Mouse (Mus musculus) embryo, embryonic 11.5 days (tissue): Measurements from ENCODE around the gene Itprid2.
A peak's percentile ranks its signal among the peaks of the same experiment; 100 is the strongest.
"Not testable (repeated sequence)": the region's sequence is repeated elsewhere in the genome, so short reads cannot be mapped to it uniquely, and the experiment has no call there.

ENCODE experiments used
- DNase-seq: peaks from one replicate; pipeline ENCODE4 v3.0.0-alpha.2; 2012; ENCODE audit warnings: low read depth, low spot score

Itprid2 gene

DNA sequence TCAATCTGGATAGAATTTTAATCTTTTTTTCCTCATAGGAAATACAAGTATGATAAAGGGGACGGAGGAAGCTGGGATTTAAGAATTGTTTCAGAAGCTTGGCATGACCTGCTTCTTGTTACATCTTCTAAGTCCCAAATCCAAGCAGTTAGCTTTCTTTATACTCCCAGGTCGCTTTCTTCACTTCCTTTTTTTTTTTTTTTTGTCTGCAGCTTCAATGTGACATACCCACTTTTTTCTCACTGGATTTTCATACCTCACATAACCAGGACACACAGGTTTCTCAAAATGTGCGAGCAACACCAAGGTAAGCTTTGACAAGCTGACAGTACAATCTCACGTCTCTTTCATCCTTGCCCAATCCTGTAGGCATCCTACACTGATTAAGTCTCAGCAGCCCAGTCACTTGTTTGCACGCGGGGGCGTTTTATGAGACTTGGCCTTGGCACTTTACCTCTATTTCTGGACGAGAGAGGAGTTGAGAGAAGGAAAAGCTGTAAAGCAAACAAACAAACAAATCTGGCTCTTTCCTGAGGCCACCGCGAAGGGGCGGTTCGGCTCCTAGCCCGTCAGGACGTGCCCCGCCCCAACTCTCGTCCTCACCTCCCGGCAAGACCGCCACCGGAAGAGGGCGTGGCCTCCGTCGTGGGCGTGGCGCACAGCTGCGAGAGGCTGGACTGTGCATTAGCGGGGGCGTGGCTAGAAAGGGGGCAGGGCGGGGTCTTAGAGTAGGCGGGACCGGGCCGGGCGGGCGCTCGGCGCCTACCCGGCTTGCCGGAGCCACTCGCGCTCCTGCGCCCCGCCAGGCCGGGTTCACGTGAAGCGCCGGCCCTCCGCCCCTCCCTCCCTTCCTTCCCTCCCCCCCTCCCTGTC, at the start of gene Itprid2:
Itprid2 (plus strand) TSS at position 825 of the 873 bp plus-strand sequence.
- DNase-seq = peak; percentile 97

DNA sequence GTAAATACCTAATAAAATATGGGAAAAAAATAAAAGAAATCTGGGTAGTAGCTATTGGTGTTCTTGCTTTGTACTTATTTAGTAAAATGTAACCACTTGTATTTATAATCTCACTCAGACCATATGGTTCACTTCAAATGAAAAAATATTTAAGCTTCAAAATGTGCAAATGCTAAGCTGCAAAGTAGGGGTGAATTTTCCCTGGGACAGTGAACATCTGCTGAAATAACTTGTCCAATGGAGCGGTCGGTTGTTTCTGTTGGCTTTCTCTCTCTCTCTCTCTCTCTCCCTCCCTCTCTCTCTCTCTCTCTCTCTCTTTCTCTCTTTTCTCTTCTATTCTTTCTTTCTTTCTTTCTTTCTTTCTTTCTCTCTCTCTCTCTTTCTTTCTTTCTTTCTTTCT, 39.0 kb upstream of the Itprid2 start:
- no peak for DNase-seq

DNA sequence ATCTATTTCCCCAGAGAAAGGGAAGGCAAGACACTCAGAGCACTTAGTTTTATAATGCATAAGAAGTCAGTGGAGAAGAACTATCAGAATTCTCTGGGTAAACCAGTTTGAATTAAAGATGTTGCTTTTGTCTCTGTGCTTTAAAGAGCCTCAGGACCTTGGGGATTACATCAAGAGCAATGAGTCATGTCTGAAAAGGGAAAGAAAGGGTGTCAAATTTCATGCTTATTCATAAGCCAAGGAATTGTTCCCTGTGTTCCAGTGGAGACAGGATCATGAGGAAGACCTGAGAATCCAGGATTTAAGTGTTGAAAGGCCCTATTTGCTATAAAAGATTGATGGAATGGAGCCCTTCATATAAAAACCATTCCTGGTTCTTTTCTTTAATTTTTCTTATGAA, 38.1 kb upstream of the Itprid2 start:
- no peak for DNase-seq

DNA sequence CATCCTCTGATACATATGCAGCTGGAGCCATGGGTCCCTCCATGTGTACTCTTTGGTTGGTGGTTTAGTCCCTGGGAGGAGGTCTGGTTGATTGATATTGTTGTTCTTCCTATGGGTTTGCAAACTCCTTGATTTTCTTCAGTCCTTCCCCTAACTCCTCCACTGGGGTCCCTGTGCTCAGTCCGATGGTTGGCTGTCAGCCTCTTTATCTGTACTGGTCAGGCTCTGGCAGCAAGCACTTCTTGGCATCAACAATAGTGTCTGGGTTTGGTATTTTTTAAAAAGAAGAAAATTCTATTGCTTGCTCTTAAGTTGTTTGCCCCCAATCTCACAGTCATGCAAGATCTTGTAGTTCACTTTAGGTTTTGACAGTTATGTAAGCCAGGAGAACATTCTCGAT, 34.0 kb upstream of the Itprid2 start:
- not testable (repeated sequence) for DNase-seq

DNA sequence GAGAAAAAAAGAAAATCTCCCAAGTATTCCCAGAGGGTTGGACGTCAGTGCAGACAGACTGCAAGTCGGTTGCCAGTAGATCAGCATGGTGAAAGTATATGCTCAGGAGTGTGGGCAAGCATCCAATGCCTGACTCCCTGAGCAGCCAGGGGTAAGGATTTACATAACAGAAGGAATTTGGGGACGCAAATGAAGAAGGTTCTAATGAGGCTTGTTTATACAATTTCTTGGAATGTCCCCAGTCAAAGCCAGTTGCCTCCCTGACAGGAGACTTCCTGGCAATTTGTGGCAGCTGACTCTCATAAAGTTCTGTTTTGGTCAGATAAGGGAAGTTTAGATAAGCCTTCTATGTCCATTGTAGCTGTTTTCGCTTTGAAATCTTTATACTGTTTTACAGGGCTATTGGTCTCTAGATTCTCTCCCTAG, 33.4 kb upstream of the Itprid2 start:
- DNase-seq = no peak

DNA sequence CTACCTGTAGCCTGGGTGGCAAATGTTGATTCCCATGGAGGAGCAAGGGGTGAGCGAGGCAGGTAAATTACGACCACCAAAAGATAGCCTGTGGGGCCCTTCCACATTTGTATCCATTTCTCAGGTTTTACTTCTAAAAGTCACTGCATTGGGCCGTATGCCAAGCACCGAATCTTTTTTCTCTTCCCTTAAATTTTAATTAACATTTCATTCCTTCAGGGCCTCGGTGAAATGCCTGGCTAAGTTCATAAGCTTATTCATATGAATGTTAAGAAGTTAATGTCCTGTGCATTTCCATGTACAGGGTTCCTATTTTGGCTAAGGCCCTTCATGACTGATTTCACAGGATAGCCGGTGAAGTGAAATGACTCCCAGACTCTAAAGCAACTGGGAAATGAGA, 32.8 kb upstream of the Itprid2 start:
- DNase-seq = no peak

DNA sequence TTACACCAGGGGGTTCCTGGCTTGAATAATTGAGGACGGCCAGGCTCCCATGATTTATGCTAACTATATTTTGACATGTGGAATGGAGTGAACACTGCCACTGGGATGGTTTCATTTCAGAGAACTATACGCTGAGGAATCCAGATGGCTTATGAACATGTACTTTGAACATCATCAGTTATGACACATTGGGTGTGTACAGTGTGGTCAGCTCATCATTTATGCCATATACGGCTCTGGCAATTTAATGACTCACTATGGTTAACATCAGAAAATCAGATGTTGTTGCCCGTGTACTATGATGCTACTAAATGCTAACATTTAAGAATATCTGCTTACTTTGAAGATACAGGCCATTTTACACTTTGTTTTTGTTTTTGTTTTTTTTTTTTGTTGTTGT, 31.8 kb upstream of the Itprid2 start:
- DNase-seq = no peak

DNA sequence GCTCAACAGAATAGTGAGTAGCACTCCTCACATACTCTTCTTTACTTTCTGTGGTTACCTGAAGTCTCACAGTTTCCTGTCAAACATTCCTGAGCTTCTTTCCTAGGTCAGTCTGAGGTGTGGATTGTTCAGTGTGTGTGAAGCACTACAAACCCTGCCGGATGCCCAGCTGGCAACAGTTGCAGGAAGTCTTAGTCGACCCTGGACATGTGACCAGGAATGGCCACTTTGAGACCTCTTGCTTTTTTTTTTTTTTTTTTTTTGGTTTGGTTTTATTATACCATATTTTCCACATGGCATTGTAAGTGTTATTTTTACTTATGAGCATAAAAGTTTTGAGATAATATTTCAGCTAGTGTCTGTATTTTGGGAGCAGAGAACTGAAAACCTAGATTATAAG, 29.1 kb upstream of the Itprid2 start:
- no peak for DNase-seq

DNA sequence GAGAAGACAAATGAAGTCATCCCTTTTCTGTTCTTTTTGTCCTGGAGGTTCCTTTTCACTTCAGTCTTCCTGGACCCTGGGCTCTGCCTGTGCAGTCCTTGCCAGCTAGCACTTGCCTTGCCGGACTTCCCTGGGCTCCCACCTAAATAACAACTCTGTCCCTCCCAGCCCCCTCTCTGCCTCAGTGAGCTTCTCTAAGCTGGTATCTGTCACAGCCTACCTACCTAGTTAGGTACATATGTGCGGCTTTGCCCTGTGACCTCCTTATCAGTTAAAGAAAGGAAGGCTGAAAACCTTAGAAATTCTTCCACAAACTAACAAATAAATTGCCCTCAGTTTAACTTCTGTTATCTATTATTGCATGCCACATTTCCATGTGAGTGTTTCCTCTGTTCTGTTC, 28.0 kb upstream of the Itprid2 start:
- DNase-seq = no peak

DNA sequence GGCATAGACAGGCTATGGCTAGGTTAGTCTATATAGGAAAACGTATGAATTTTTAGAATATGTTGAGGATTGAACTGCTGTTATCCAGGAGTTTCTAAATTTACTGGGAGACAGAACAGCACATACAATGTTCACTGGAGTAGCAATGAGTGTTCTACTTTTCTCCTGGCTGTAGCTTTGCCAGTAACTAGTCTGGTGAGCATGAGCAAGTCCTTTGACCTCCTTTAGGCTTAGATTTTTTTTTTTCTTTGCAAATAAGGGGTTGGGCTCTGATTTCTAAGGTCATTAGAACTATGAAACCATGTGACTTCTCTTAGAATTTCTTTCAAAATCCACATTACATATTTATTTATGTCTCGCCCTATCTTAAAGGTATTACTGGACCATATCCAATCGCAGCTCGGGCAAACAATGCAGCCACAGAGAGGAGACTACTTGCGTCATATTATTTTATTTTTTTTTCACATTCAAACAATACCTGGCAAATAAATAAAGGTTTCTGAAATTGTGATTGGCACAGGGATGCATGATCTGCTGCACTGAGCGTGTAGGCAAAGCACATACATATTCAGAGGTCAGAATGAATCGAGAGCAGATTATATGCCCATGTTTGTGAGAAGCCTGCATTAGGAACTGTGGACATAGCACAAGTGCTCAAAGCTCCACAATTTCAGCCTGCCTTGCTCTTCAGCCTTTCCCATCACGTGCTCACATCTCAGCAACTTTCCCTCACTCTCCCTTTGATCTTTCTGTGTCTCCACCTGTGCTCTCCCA, 26.7 kb upstream of the Itprid2 start:
- DNase-seq = no peak

DNA sequence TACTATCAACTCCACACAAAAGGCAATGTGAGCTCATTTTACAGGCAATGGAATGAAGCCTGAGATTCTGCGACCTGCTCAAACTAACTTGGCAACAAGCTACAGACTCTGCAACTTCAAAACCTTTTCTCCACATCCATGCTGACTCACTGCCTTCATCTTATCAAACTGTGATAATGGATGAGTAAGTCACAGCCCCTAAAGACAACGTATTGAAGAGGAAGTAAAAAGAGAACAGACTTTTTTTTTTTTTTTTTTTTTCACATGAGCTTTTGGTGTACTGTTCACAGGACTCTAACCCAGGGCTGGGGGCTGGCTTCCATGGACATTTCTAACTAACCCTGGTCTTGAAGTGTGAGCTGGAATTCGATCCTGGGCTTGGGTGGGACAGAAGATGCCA, 24.3 kb upstream of the Itprid2 start:
- DNase-seq = no peak

DNA sequence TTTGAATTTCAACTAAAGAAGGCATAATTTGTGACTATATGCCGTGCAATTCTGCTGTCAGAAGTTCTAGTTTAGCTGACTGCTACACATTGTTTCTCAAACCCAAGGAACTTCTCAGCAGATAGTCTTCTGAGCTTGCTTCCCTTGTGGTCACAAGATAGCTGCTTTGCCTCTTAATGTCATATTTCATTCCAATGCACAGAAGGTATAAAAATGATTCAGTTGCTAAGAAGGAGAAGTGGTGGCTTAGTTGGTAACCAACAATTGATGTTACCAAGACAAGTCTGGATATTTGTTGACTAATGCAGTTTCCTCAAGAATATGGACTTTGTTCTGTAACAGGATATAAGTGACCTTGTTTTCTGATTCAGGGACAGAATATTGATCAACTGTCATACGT, 17.0 kb upstream of the Itprid2 start:
- no peak for DNase-seq

DNA sequence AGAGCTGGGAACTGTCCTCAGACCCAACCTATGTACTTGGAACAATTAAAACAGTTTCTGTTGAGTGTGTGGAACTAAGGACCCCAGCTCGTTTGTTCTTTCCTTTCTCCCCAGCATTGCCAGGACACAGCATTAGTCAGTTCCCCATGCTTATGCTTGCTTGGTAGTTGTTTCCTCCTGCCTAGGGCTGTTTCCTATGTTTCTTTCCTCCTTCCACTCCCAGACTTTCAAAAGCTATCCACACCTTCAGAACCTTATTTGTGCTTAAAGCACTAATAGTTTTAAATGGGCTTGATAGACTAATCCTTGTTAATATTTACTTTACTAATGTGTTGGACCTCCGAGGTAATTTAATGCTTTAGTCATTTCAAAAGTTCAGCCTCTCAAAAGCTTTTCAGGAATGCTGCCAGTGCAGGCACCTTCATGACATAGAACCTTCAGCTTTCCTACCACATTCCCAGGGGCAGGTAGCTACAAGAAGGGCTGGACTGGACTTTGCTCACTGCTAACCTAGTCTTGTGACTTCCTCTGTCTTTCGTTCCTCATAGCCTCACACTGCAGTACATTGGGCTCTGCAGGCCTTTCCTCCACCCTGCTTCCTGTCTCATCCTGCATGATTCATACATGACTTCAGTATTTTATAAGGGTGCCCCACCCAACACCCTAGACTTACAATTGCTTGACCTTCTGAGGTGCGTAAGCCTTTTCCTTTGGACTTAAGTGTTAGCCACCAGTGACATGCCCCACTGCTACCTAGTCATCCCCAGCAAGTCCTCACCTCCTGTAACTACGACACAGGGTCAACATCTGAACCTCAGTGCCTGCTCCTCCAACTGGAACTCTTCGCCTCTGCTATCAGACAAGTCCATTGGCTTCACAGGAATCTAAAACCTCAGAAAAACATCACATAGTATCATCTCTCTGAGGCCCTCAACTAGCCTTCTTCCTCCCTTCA, 16.3 kb upstream of the Itprid2 start:
- DNase-seq = no peak

DNA sequence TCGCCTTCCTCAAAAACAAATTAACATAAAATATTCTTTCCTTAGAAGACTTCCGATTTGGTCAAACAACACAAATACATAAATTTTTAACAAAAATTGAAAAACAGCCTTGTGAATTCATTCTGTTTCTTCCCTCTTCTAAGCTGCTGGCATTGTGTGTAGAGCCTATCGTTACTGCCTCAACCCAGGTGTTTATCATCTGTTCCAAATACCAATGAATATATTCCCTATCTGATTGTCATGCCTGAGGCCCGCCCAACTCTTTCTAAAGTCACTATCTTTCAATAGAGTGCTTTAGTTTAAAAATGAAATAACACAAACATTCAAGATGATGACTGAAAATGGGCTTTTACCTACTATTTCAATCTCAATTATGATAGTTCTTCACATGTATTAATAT, 11.9 kb upstream of the Itprid2 start:
- no peak for DNase-seq

DNA sequence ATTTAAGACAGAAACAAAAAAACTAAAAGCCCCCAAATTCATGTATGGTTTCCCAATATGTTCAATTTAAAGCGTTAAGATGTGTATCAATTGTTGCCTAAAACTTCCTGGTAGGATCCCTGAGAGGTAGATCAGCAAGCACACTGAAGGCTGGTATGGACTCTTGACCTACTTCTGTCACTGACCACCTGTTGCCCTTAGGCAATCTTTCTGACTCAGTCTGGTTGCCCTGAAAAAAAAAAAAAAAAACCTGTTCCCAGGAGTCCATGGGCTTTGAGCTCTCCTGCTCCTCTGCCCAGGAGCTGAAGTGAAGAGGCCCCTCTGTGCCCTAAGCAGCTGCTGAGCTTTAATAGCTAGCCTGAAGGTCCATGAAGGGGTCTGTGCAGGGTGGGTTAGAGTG, 7.5 kb upstream of the Itprid2 start:
- no peak for DNase-seq

DNA sequence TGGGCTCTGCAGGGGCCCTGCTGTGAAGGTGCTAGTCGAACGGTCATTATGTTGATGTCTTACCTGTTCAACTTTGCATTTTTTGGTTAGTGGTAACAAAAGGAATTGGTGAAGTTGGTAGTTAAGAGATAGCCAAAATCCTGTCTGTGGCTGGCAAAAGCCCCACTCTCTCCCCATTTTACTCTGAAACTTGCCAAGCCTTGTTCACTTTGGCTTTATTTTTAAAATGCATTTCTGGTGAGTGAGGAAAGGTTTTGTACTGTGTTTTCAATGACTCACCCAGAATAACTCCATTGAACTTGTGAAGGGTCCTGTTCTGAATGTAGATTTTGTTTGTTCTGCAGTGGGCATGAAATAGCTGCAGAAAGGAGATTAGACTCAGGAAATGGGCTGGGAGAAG, 4.9 kb upstream of the Itprid2 start:
- DNase-seq = no peak

DNA sequence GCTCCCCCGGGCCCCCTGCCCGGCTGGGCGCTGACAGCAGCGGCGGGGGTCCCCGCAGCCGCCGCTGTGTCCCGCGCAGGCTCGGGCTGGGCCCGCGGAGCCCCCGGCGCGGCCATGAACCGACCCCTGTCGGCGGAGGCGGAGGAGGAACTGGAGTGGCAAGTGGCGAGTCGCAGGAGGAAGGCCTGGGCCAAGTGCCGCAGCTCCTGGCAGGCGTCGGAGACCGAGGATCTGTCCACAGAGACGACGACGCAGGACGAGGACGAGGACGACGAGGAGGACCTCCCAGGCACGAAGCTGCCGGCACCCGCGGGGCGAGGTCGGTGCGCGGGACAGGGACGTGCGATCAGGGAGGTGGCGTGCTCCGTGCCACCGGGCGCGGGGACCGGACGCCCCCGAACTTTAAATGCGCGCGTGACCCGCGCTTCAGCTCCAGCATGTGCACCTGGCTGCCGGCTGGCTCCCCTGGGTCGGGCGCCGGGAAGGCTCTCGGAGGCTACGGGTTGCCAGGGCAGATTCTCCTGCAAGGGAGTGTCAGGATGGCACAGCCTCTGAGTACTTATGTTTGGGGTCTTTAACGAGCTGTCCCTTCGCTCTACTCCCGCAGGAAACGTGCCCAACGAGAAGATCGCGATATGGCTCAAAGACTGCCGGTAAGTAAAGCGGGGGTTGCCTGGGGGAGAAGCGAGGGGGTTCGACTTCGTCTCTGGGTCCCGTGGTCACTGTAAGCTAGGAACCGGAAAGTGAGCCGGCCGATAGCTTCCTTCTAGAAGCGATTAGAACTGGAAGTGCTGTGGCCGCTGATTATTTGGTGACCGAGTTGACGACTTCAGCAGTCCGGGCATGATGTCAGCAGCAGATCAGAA, 507 bp downstream of the Itprid2 start:
- peak; percentile 50 for DNase-seq

DNA sequence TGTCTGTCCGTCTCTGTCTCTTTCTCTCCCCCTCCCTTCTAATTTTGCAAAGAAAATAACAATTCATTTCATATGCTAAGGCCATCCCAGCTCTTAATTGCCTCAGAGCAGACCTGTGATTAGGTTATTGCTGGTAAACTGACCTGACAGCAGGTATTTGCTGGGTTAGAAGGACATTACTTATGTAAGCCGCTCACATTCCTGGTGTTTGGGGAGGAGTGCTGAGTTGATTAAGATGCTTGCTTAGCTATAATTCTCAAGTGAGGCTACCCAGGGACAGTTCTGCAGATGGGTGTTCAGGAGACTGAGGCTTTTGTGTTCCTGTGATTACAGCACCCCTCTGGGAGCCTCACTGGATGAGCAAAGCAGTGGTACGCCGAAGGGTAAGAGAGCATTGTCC, 3.8 kb downstream of the Itprid2 start:
- DNase-seq = no peak

DNA sequence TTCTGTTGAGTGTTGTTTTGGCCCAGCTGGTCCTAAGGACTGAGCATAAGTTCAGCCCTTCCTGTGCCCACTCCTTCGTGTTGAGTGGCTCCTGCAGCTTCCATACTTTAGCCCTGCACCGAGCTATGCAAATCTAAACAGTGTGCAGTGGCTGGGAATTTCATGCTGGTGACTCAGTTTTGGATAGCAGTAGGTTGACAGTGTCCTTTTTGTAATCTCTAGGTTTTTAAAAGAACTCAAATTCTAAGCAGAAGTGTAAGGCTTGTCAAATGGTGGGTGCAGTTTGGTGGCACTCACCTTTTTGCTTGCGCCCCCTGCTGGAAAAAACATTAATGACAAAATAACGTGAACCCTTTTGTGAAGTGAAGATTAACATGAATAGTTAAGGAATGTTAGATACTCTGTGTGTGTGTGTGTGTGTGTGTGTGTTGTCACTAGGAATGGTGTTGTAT, 11.1 kb downstream of the Itprid2 start:
- DNase-seq = peak; percentile 38

DNA sequence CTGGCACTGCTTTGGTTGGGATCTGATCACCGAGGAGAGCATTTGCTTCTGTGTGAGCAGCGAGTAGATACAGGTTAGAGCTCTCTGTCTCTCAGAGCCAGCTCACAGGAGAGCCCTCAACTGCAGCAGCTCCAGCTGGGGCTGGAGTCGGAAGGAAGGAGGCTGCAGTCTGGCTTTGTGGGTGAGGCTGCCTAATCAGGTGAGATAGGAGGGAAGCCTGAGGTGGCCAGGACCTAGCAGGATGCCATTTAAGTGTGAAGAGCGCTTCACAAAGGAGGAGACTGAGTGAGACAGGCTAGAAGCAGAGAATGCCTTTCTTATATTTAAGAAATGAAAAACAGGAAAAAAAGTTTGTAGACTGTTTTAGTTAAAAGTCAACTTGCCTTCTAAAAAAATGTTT, 11.9 kb downstream of the Itprid2 start:
- no peak for DNase-seq

DNA sequence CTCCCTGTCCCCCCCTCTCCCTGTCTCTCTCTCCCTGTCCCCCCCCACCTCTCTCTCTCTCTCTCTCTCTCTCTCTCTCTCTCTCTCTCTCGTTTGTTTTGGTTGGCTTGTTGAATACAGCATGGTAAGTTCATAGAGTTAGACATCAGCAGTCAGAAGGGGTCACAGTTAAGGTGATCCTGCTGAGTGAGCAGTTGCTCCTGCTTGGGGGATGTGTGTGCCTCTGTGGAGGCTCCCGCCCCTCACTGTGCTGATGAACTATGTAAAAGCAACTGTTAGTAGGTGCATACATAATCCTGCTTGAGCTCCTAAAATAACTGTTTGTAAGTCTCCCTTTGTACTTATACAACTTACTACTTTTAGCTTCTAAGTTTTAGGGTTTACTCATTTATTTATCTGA, 12.6 kb downstream of the Itprid2 start:
- no peak for DNase-seq
